Mouse (Mus musculus): ENCODE results near the gene Maml1.

DNA sequence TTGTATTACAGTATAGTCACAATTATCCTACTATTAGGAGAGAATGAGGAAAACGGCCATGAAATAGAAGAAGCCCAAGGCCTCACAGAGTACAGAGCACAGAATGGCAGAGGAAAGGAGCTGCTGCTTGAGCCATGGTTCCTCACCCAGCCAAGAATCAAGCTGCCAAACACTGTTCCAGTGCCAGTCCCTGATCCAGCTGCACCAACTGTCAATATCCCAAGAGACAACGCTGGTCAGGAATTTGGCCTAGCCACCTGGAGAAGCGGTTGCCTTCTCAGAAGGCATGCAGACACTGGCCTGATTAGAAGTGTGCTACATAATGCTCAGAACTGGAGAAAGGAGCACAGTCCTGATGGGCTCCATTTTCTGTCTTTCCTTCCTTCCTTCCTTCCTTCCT lies 41.1 kb upstream of the Maml1 start:
- TF ChIP-seq CTCF (IDR thresholded peaks at IDR 0.05; ENCODE audit: extremely low read depth, insufficient read depth, low read length) (no peak), POLR2A (IDR thresholded peaks at IDR 0.05; ENCODE audit: extremely low read depth, insufficient read depth, low read length) (no peak)

All from cortical plate, adult 2 months (tissue).